8 mouse cellular contexts compared by ENCODE assay signal in genomic region chr10:78159252-78159878, GRCm38 (mm10). TPM values are rescaled to one million over a fixed set of nuclear protein-coding genes. Genes with fewer than 3 reads are reported as not detected.
DNase-seq lines count a peak whose midpoint lies in the region; ATAC-seq lines count a peak whose summit lies in the region.

No protein-coding gene starts in this region.

- peaks cover 37% of the 10 kb centered on the region for H3K36me3 ChIP-seq in heart, embryonic 10.5 days
- peaks cover 20% of the 10 kb centered on the region for H3K36me3 ChIP-seq in liver, embryonic 15.5 days (replicated peaks)

- WGBS in heart, embryonic 10.5 days: 16% methylated on average over 17 of the region's 17 CpGs
- WGBS in liver, embryonic 15.5 days (ENCODE audit: insufficient replicate concordance): 10% methylated on average over 17 of the region's 17 CpGs

- no peak overlapping the region; the same call in 1 of the 2 replicates for H3K9ac ChIP-seq in liver, embryonic 15.5 days

- peak; percentile 75 for DNase-seq in ovary, postnatal 36 days (ENCODE audit: low spot score)
- no peak for DNase-seq in ovary, postnatal 10 days (ENCODE audit: low spot score)
- DNase-seq in cerebellum, postnatal 14 days: peak; percentile 68 to 70
- no peak for DNase-seq in heart, embryonic 10.5 days (ENCODE audit: low spot score)
- peak; percentile 82 to 84 for DNase-seq in kidney, adult 8-10 months
- peak; percentile 29 for DNase-seq in neural tube, embryonic 10.5 days (ENCODE audit: extremely low spot score, low spot score)
- peak; percentile 76 to 77 for DNase-seq in thymus, postnatal 36 days

- peak; percentile 31; the same call in 1 of the 2 replicates for ATAC-seq in liver, embryonic 15.5 days (ENCODE audit: insufficient read depth)

- H3K27me3 ChIP-seq in heart, embryonic 10.5 days (ENCODE audit: insufficient read depth, poor library complexity, severe bottlenecking): no peaks in the 10 kb centered on the region
- no peaks in the 10 kb centered on the region for H3K27me3 ChIP-seq in liver, embryonic 15.5 days

- H3K9me3 ChIP-seq in heart, embryonic 10.5 days: no peaks in the 10 kb centered on the region
- no peaks in the 10 kb centered on the region for H3K9me3 ChIP-seq in liver, embryonic 15.5 days (replicated peaks)

- peak overlapping the region; percentile 63 for H3K4me2 ChIP-seq in liver, embryonic 15.5 days

- peaks cover 9% of the 10 kb centered on the region for H3K4me1 ChIP-seq in heart, embryonic 10.5 days
- H3K4me1 ChIP-seq in liver, embryonic 15.5 days (replicated peaks): peaks cover 25% of the 10 kb centered on the region

- peak overlapping the region; percentile 45 for H3K4me3 ChIP-seq in heart, embryonic 10.5 days
- peak overlapping the region; percentile 32 for H3K4me3 ChIP-seq in liver, embryonic 15.5 days (replicated peaks)

- peak overlapping the region; percentile 30; the same call in 1 of the 2 replicates for H3K27ac ChIP-seq in heart, embryonic 10.5 days
- peak overlapping the region; percentile 63 for H3K27ac ChIP-seq in liver, embryonic 15.5 days (replicated peaks)

RNA-seq across cellular contexts. Expression of gene D10Jhu81e, which starts 10.2 kb away (rescaled TPM):
- polyA plus RNA-seq in heart, embryonic 10.5 days (2016; fragmentation: Nextera tagmentation; extraction: Ambion mirVana): 32.8 and 34.9 TPM in 2 replicates
- 18.4 and 19.3 TPM in 2 replicates for polyA plus RNA-seq in liver, embryonic 15.5 days (2015; fragmentation: Nextera tagmentation; extraction: Ambion mirVana)

RNA-seq across cellular contexts. Expression of gene Pwp2, which starts 25.6 kb away (rescaled TPM):
- 18.0 and 23.1 TPM in 2 replicates for polyA plus RNA-seq in heart, embryonic 10.5 days (2016; fragmentation: Nextera tagmentation; extraction: Ambion mirVana)
- polyA plus RNA-seq in liver, embryonic 15.5 days (2015; fragmentation: Nextera tagmentation; extraction: Ambion mirVana): 10.5 and 11.4 TPM in 2 replicates

Comparison
In these comparisons a context has a peak if more than half of its experiments do, and no peak if none do; other contexts are left out.
1. DNase-seq: peak in ovary, postnatal 36 days (single experiment), cerebellum, postnatal 14 days (2 of 2), kidney, adult 8-10 months (2 of 2), neural tube, embryonic 10.5 days (single experiment) and thymus, postnatal 36 days (2 of 2); none in ovary, postnatal 10 days (single experiment) and heart, embryonic 10.5 days (single experiment).